Mouse (Mus musculus) testis, postnatal 14 days (tissue): ENCODE measurements around the gene Nt5m.

Source experiments
- DNase-seq: peaks from one replicate; pipeline ENCODE4 v3.0.0; 2021; ENCODE audit warnings: low spot score

Gene Nt5m

GRCm38 (mm10) chr11:59902045-59902726, 62.9 kb downstream of the Nt5m start:
- peak; percentile 60 for DNase-seq

GRCm38 (mm10) chr11:59906521-59907123, 67.4 kb downstream of the Nt5m start:
- DNase-seq, result no peak

GRCm38 (mm10) chr11:59908446-59908845, 69.2 kb downstream of the Nt5m start:
- no peak for DNase-seq

- DNase-seq, result no peak
Measured at GRCm38 (mm10) chr11:59910586-59910985, 71.3 kb downstream of the Nt5m start.

- no peak for DNase-seq
Measured at GRCm38 (mm10) chr11:59911523-59911922, 72.3 kb downstream of the Nt5m start.

GRCm38 (mm10) chr11:59913702-59914101, 74.5 kb downstream of the Nt5m start:
- DNase-seq, result no peak

GRCm38 (mm10) chr11:59918014-59918413, 78.8 kb downstream of the Nt5m start:
- DNase-seq, result no peak

- DNase-seq, result no peak
Measured at GRCm38 (mm10) chr11:59919401-59919800, 80.2 kb downstream of the Nt5m start.

- no peak for DNase-seq
Measured at GRCm38 (mm10) chr11:59920331-59920730, 81.1 kb downstream of the Nt5m start.

- DNase-seq, result no peak
Measured at GRCm38 (mm10) chr11:59921265-59921664, 82.0 kb downstream of the Nt5m start.

GRCm38 (mm10) chr11:59930031-59930430, 90.8 kb downstream of the Nt5m start:
- no peak for DNase-seq
